Mouse (Mus musculus): ENCODE data around the gene Hap1. TPM values are rescaled to one million over a fixed set of nuclear protein-coding genes. Genes with fewer than 3 reads are reported as not detected.
A peak's percentile ranks its signal among the peaks of the same experiment; 100 is the strongest.

Gene Hap1
- total and polyA plus RNA-seq, 3 experiments, result 6.6 to 34.8 TPM; not detected in 1

GRCm38 (mm10) chr11:100355151-100355951 lies 577 bp downstream of the Hap1 start:
- Histone ChIP-seq H3K27ac (ENCODE audit: control insufficient read depth, low read depth, low read length) (peak overlapping the region; percentile 7; the same call in 1 of the 2 replicates), H3K4me1 (ENCODE audit: control insufficient read depth in 1 of 2, insufficient read depth in 2 of 2, low read length in 2 of 2) (peaks cover 0 to 12% of the 10 kb centered on the region in 2 experiments; a peak in 2 of 4 replicates), H3K4me3 (ENCODE audit: control insufficient read depth in 1 of 2, insufficient read depth in 1 of 2, low read depth in 2 of 2, low read length in 2 of 2) (peak overlapping the region; percentile 80 to 93), H3K36me3 (ENCODE audit: control insufficient read depth in 1 of 2, insufficient read depth in 2 of 2, low read length in 2 of 2) (no peaks in the 10 kb centered on the region), H3K9ac (ENCODE audit: control insufficient read depth, low read depth, low read length, poor library complexity, severe bottlenecking) (peak overlapping the region; percentile 69), H3K9me3 (replicated peaks; ENCODE audit: insufficient read depth, low read length) (no peaks in the 10 kb centered on the region), H3K27me3 (ENCODE audit: control insufficient read depth in 1 of 2, insufficient read depth in 2 of 2, low read length in 2 of 2) (peaks cover 0 to 1% of the 10 kb centered on the region in 2 experiments; a peak in 2 of 4 replicates), H3K79me2 (ENCODE audit: control insufficient read depth, insufficient read depth, low read length, poor library complexity) (no peaks in the 10 kb centered on the region; the same call in 1 of the 2 replicates)
- peak; percentile 81 for DNase-seq (ENCODE audit: low read depth, low spot score)
- TF ChIP-seq TAL1 (IDR thresholded peaks at IDR 0.05; ENCODE audit: low read length), result no peak
- peak; percentile 14; the same call in 1 of the 2 replicates for TF ChIP-seq HCFC1 (IDR thresholded peaks at IDR 0.05; ENCODE audit: low read depth, low read length)
- 0 out of 4 replicates have a peak, but pooled peaks of 1 of the 2 experiments have one; percentile 23 for TF ChIP-seq EP300 (IDR thresholded peaks at IDR 0.05; ENCODE audit: low read depth in 1 of 2, low read length in 2 of 2)
- TF ChIP-seq MAZ (IDR thresholded peaks at IDR 0.05; ENCODE audit: low read depth, low read length), result peak; percentile 58; the same call in 1 of the 2 replicates
- TF ChIP-seq ZNF384 (IDR thresholded peaks at IDR 0.05; ENCODE audit: low read depth, low read length), result no peak
- TF ChIP-seq ELF1 (IDR thresholded peaks at IDR 0.05; ENCODE audit: low read depth, low read length), result peak; percentile 31; the same call in 1 of the 2 replicates
- no peak for TF ChIP-seq UBTF (IDR thresholded peaks at IDR 0.05; ENCODE audit: borderline replicate concordance, insufficient read depth, low read depth, low read length)
- peak; percentile 71 for TF ChIP-seq NRF1 (IDR thresholded peaks at IDR 0.05; ENCODE audit: insufficient read depth, low read depth, low read length, poor library complexity, severe bottlenecking)
- TF ChIP-seq SIN3A (IDR thresholded peaks at IDR 0.05; ENCODE audit: low read length), result peak; percentile 60; the same call in 1 of the 2 replicates
- TF ChIP-seq TCF12 (IDR thresholded peaks at IDR 0.05; ENCODE audit: low read depth, low read length), result no peak

GRCm38 (mm10) chr11:100352076-100352857 lies 3.7 kb downstream of the Hap1 start:
- Histone ChIP-seq H3K36me3 (ENCODE audit: control insufficient read depth in 1 of 2, insufficient read depth in 2 of 2, low read length in 2 of 2) (no peaks in the 10 kb centered on the region), H3K79me2 (ENCODE audit: control insufficient read depth, insufficient read depth, low read length, poor library complexity) (no peaks in the 10 kb centered on the region; the same call in 1 of the 2 replicates), H3K4me1 (ENCODE audit: control insufficient read depth in 1 of 2, insufficient read depth in 2 of 2, low read length in 2 of 2) (peaks cover 0 to 12% of the 10 kb centered on the region in 2 experiments; a peak in 2 of 4 replicates), H3K27ac (ENCODE audit: control insufficient read depth, low read depth, low read length) (no peak overlapping the region), H3K27me3 (ENCODE audit: control insufficient read depth in 1 of 2, insufficient read depth in 2 of 2, low read length in 2 of 2) (no peaks in the 10 kb centered on the region), H3K4me3 (ENCODE audit: control insufficient read depth in 1 of 2, insufficient read depth in 1 of 2, low read depth in 2 of 2, low read length in 2 of 2) (no peak overlapping the region), H3K9me3 (replicated peaks; ENCODE audit: insufficient read depth, low read length) (no peaks in the 10 kb centered on the region), H3K9ac (ENCODE audit: control insufficient read depth, low read depth, low read length, poor library complexity, severe bottlenecking) (no peak overlapping the region)
- DNase-seq (ENCODE audit: low read depth, low spot score), result no peak
- TF ChIP-seq E2F4 (IDR thresholded peaks at IDR 0.05; ENCODE audit: borderline replicate concordance, low read depth, low read length) (no peak), SIN3A (IDR thresholded peaks at IDR 0.05; ENCODE audit: low read length) (no peak), MYC (IDR thresholded peaks at IDR 0.05; ENCODE audit: low read depth, low read length) (no peak), USF1 (IDR thresholded peaks at IDR 0.05; ENCODE audit: low read depth, low read length) (no peak), CTCF (IDR thresholded peaks at IDR 0.05 in 2 of 3, conservative IDR thresholded peaks at IDR 0.05 in 1 of 3; ENCODE audit: control insufficient read depth in 1 of 3, insufficient read depth in 1 of 3, low read depth in 2 of 3, low read length in 3 of 3, poor library complexity in 1 of 3, severe bottlenecking in 1 of 3) (peak in 2 of 3 experiments; percentile 27 to 34; a peak in 3 of 6 replicates), TAL1 (IDR thresholded peaks at IDR 0.05; ENCODE audit: low read length) (no peak)
